Mouse (Mus musculus) olfactory bulb, adult 2 months (tissue): ENCODE data around the gene Rpl13. TPM values are rescaled to one million over a fixed set of nuclear protein-coding genes. Genes with fewer than 3 reads are reported as not detected.

Experiments
- H3K27ac ChIP-seq: fragments of 200-500 bp; 2 replicates; pipeline ENCODE4 v1.5.1; 2012; ENCODE audit warnings: low read depth, low read length; ENCODE audit not compliant: insufficient read depth
- H3K4me1 ChIP-seq: fragments of 200-500 bp; 2 replicates; pipeline ENCODE4 v1.6.1; 2012; ENCODE audit warnings: low read length; ENCODE audit not compliant: control insufficient read depth, insufficient read depth
- H3K4me3 ChIP-seq: fragments of 200-500 bp; 2 replicates; pipeline ENCODE4 v1.5.1; 2012; ENCODE audit warnings: mild to moderate bottlenecking, low read depth, low read length, moderate library complexity; ENCODE audit not compliant: insufficient read depth
- CTCF ChIP-seq: fragments of 200-500 bp; IDR thresholded peaks from 2 replicates; pipeline ENCODE4 v1.5.1; 2012; ENCODE audit warnings: low read depth, mild to moderate bottlenecking, low read length, moderate library complexity; ENCODE audit not compliant: insufficient read depth
- POLR2A ChIP-seq: fragments of 200-500 bp; IDR thresholded peaks from 2 replicates; pipeline ENCODE4 v1.6.1; 2012; ENCODE audit warnings: mild to moderate bottlenecking, low read depth, low read length, moderate library complexity; ENCODE audit not compliant: insufficient read depth
- WGBS: fragments of 180-500 bp; shearing (Covaris S2); methylation state at CpG from one replicate; pipeline ENCODE4 v1.1.7; 2018; 5-methylcytosine and 5-hydroxymethylcytosine counted together
- polyA plus RNA-seq: library from polyadenylated mRNA; stranded (reverse); fragments of >200 nt; gene quantifications from 2 replicates; pipeline ENCODE4 v1.2.4, GENCODE M21; 2012; ENCODE audit warnings: low replicate concordance; ENCODE audit not compliant: missing spikeins, insufficient read depth, insufficient read length

The Rpl13 gene
- polyA plus RNA-seq, 1 experiment, result not detected

GRCm38 (mm10) chr8:123105553-123106326, 3.6 kb downstream of the Rpl13 start:
- Histone ChIP-seq H3K4me3 (no peak overlapping the region), H3K27ac (no peak overlapping the region), H3K4me1 (peaks cover 2% of the 10 kb centered on the region; the same call in 1 of the 2 replicates)
- WGBS, result 64% methylated on average over 5 of the region's 5 CpGs
- TF ChIP-seq CTCF, result no peak
- TF ChIP-seq POLR2A, result no peak

GRCm38 (mm10) chr8:123106531-123106930, 4.4 kb downstream of the Rpl13 start:
- WGBS, result 56% methylated on average over 2 of the region's 2 CpGs
- no peak overlapping the region for H3K4me3 ChIP-seq
- no peak overlapping the region for H3K27ac ChIP-seq
- peaks cover 2% of the 10 kb centered on the region; the same call in 1 of the 2 replicates for H3K4me1 ChIP-seq
- no peak for TF ChIP-seq POLR2A
- no peak for TF ChIP-seq CTCF

- no peak for TF ChIP-seq CTCF
- no peak for TF ChIP-seq POLR2A
Measured at GRCm38 (mm10) chr8:123108010-123108409, 5.9 kb downstream of the Rpl13 start.

DNA sequence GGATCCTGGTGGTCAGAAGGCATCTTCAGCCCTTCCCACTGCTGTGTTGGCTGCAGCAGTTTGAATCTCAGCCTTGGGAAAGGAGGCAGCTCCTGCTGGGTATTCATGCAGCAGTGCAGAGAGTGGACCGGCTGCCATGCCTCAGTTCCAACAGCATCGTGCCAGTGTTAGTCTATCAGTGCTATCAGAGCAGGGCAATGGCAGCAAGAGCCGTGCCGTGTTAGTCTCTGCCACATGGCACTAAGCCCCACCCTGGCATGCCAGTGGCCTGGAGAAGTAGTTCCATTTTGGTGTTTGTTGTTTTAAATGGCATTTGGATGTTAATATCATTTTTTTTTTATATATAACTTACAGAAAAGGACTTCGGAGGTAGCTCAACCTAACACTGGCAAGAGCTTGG, 6.8 kb downstream of the Rpl13 start:
- no peak for TF ChIP-seq CTCF
- no peak for TF ChIP-seq POLR2A
- H3K4me3 ChIP-seq, result no peak overlapping the region
- WGBS, result 80% methylated on average over 5 of the region's 5 CpGs
- no peaks in the 10 kb centered on the region for H3K4me1 ChIP-seq
- no peak overlapping the region for H3K27ac ChIP-seq

More at GRCm38 (mm10) chr8:123108010-123108409, 5.9 kb downstream of the Rpl13 start:
- Histone ChIP-seq H3K4me1 (peaks cover 2% of the 10 kb centered on the region; the same call in 1 of the 2 replicates), H3K4me3 (no peak overlapping the region), H3K27ac (no peak overlapping the region)
- 70% methylated on average over 1 of the region's 1 CpGs for WGBS

DNA sequence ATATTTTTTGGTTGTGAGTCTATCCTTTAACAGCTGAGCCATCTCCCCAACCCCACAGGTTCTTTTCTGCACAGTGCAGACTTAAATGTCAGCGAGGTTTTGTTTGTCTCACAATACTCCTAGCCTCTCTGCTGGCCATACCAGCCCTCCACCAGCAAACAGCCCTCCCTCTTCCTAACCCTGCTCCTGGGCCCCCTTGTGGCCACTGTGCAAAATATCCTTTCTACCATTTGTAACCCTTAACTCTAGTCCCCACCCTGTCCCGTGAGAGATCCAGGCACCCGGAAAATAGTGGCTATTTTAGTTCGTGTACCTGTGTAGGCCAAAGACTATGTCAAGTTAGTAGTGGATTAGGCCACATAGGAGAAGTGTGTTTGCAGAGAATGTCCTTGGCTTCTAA, 8.5 kb downstream of the Rpl13 start:
- no peak for TF ChIP-seq CTCF
- Histone ChIP-seq H3K4me3 (no peak overlapping the region), H3K4me1 (no peaks in the 10 kb centered on the region), H3K27ac (no peak overlapping the region)
- WGBS, result 16% methylated on average over 4 of the region's 4 CpGs

DNA sequence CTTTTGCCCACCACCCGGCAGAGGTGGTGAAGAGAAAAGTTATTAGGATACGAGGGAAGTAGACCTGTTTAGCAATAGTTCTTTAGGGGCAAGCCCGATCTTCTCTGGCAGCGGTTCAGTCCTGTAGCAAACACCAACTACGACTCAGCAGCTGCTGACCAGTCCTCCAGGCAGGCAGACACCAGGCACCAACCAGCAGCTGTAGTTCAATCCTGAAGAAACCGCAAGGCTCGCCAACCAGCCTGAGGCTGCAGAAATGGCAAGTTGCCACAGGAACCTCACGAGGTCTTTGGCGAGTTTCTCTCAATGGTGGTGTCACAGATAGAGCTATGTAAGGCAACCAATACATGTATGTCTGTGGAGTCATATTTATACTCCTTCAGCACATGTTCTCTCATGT, 10.7 kb downstream of the Rpl13 start:
- TF ChIP-seq POLR2A (no peak), CTCF (no peak)
- WGBS, result 71% methylated on average over 9 of the region's 9 CpGs

DNA sequence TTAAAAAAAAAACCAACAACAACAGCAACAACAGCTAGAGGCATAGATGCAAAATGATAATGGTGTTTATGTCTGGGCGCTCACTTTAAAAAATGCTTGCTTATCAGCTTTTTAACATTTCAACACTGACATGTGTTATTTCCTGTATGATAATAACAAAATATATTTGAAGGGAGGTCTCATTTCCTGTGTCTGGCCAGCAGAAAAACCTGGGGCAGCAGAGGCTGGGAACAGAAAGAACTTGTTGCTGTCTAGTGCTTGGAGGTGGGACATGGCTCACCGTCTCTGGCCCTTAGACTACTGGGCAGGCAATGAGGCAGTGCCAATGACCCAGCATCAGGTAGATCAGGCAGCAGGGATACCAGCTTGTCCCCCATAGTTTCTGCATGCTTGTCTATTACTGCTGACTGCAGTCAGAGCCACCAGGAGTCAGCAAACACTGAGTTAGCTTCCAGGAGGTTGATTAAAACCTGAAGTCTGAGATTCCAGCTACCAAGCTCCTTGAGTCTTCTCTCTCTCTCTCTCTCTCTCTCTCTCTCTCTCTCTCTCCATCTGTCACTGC, 11.8 kb downstream of the Rpl13 start:
- 73% methylated on average over 2 of the region's 2 CpGs for WGBS
- H3K4me3 ChIP-seq, result no peak overlapping the region
- peaks cover 18% of the 10 kb centered on the region for H3K4me1 ChIP-seq
- TF ChIP-seq CTCF (no peak), POLR2A (no peak)
- H3K27ac ChIP-seq, result no peak overlapping the region

More for the DNA sequence above, 10.7 kb downstream of the Rpl13 start:
- H3K4me3 ChIP-seq, result no peak overlapping the region
- H3K4me1 ChIP-seq, result peaks cover 15% of the 10 kb centered on the region
- no peak overlapping the region for H3K27ac ChIP-seq

DNA sequence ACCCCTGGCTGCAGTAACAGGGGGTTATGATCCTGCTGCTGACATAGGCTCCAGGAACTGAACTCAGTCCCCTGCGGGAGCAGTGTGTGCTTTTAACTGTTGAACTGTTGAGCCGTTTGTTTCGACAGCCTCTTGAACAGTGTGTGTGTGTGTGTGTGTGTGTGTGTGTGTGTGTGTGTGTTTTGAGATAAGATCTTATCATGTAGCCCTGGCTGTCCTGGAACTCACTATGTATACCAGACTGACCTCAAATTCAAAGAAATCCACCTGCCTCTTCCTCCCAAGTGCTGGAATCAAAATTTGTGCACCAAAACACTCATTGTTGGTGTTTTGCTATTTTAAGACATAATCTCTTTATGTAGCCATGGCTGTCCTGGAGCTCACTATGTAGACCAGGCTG, 12.5 kb downstream of the Rpl13 start:
- no peak for TF ChIP-seq CTCF
- no peak for TF ChIP-seq POLR2A
- Histone ChIP-seq H3K27ac (no peak overlapping the region), H3K4me3 (no peak overlapping the region), H3K4me1 (peaks cover 22% of the 10 kb centered on the region)
- WGBS, result 53% methylated on average over 3 of the region's 3 CpGs

GRCm38 (mm10) chr8:123117127-123117731, 15.1 kb downstream of the Rpl13 start, which contains the start of gene Cpne7:
Gene Cpne7 (plus strand): TSS chr8:123117374.
- 2% methylated on average over 51 of the region's 51 CpGs for WGBS
- peak within 1 kb of the TSS; percentile 52 for H3K4me3 ChIP-seq
- H3K27ac ChIP-seq, result peak within 1 kb of the TSS; percentile 18; the same call in 1 of the 2 replicates

More at GRCm38 (mm10) chr8:123117127-123117731, 15.1 kb downstream of the Rpl13 start, which contains the start of gene Cpne7:
- 0 out of 2 replicates have a peak, but pooled peaks have one; percentile 13 for TF ChIP-seq CTCF
- TF ChIP-seq POLR2A, result no peak; the same call in 1 of the 2 replicates
- peaks cover 26% of the 10 kb centered on the region for H3K4me1 ChIP-seq
